Mouse (Mus musculus) ES-E14 (cell line): ENCODE results near the gene Kidins220. TPM values are rescaled to one million over a fixed set of nuclear protein-coding genes. Genes with fewer than 3 reads are reported as not detected.
A peak's percentile ranks its signal among the peaks of the same experiment; 100 is the strongest.

Experiments
- DNase-seq: peaks from one replicate; pipeline ENCODE4 v3.0.0-alpha.2; 2013; ENCODE audit warnings: low read depth, low spot score
- H3K27ac ChIP-seq: 2 replicates; pipeline ENCODE4 v1.5.1; 2012; ENCODE audit warnings: low read depth, mild to moderate bottlenecking, low read length, moderate library complexity, mixed read lengths; ENCODE audit not compliant: poor library complexity, insufficient read depth, severe bottlenecking
- H3K36me3 ChIP-seq: 2 replicates; pipeline ENCODE4 v1.6.1; 2012; ENCODE audit warnings: mild to moderate bottlenecking, low read length, moderate library complexity, mixed read lengths; ENCODE audit not compliant: control insufficient read depth, poor library complexity, insufficient read depth, severe bottlenecking
- H3K4me1 ChIP-seq, 2 experiments: fragments of 150-350 bp in 1 of 2; sonication (generic) in 1 of 2; 2 replicates each; pipeline ENCODE4 v1.6.1; 2012; ENCODE audit warnings: low read length in 2 of 2, mild to moderate bottlenecking in 1 of 2, mixed read lengths in 1 of 2; ENCODE audit not compliant: control insufficient read depth in 2 of 2, insufficient read depth in 2 of 2, poor library complexity in 1 of 2
- H3K4me3 ChIP-seq, 2 experiments: fragments of 150-350 bp in 1 of 2; sonication (generic) in 1 of 2; 2 replicates each; pipeline ENCODE4 v1.5.1; 2012; ENCODE audit warnings: low read length in 2 of 2, low read depth in 1 of 2, mild to moderate bottlenecking in 1 of 2, mixed read lengths in 1 of 2; ENCODE audit not compliant: insufficient read depth in 1 of 2, poor library complexity in 1 of 2, severe bottlenecking in 1 of 2
- H3K9ac ChIP-seq: 2 replicates; pipeline ENCODE4 v1.6.1; 2012; ENCODE audit warnings: low read depth, mild to moderate bottlenecking, low read length, mixed read lengths; ENCODE audit not compliant: poor library complexity, insufficient read depth, severe bottlenecking
- H3K9me3 ChIP-seq: fragments of 150-350 bp; sonication (generic); 2 replicates; pipeline ENCODE4 v1.6.1; 2012; ENCODE audit warnings: low read depth, mild to moderate bottlenecking, low read length; ENCODE audit not compliant: control insufficient read depth, insufficient read depth
- CHD2 ChIP-seq: IDR thresholded peaks from 2 replicates; pipeline ENCODE4 v1.6.1; 2014; ENCODE audit warnings: mild to moderate bottlenecking, low read depth, low read length, inconsistent platforms
- HCFC1 ChIP-seq: IDR thresholded peaks from 2 replicates; pipeline ENCODE4 v1.6.1; 2012; ENCODE audit warnings: low read length, inconsistent platforms, borderline replicate concordance; ENCODE audit not compliant: insufficient read depth
- MAFK ChIP-seq: IDR thresholded peaks from 2 replicates; pipeline ENCODE4 v1.6.1; 2014; ENCODE audit warnings: mild to moderate bottlenecking, low read depth, low read length, inconsistent platforms; ENCODE audit not compliant: insufficient read depth
- ZC3H11A ChIP-seq: IDR thresholded peaks from 2 replicates; pipeline ENCODE4 v1.6.1; 2012; ENCODE audit warnings: low read depth, mild to moderate bottlenecking, inconsistent platforms, low read length, borderline replicate concordance
- ZNF384 ChIP-seq: IDR thresholded peaks from 2 replicates; pipeline ENCODE4 v1.6.1; 2012; ENCODE audit warnings: low read depth, low read length, inconsistent platforms
- in situ Hi-C, 2 experiments: fragments of 600-800 bp; cut with MboI; formaldehyde crosslinking; loops; one replicate each; pipeline ENCODE4 v1.15.1; 2025; ENCODE audit warnings: low sequenced_read_pairs in 2 of 2, inconsistent platforms in 1 of 2; ENCODE audit not compliant: unreplicated experiment in 2 of 2
- total RNA-seq: library from RNA; depleted of rRNA; stranded (reverse); fragments of 300-350 nt; gene quantifications from 2 replicates; pipeline ENCODE4 v1.2.3, GENCODE M21; 2012

Kidins220 gene
- total RNA-seq, 1 experiment: 26.1 TPM

GRCm38 (mm10) chr12:25094621-25095521, 120.1 kb downstream of the Kidins220 start:
- Histone ChIP-seq H3K9me3 (no peaks in the 10 kb centered on the region), H3K9ac (no peak overlapping the region), H3K4me3 (peak overlapping the region; percentile 62 to 76), H3K27ac (no peak overlapping the region), H3K36me3 (no peaks in the 10 kb centered on the region), H3K4me1 (peaks cover 2 to 10% of the 10 kb centered on the region in 2 experiments; a peak in 3 of 4 replicates)
- TF ChIP-seq CHD2: no peak
- no peak for TF ChIP-seq HCFC1
- TF ChIP-seq ZNF384: no peak
- TF ChIP-seq ZC3H11A: no peak
- in situ Hi-C loops: loop anchor here in 1 of 2 experiments (25.0 kb wide), 3 partner anchors 317 to 1192 kb away; no protein-coding TSS in a partner anchor
- no peak for DNase-seq

DNA sequence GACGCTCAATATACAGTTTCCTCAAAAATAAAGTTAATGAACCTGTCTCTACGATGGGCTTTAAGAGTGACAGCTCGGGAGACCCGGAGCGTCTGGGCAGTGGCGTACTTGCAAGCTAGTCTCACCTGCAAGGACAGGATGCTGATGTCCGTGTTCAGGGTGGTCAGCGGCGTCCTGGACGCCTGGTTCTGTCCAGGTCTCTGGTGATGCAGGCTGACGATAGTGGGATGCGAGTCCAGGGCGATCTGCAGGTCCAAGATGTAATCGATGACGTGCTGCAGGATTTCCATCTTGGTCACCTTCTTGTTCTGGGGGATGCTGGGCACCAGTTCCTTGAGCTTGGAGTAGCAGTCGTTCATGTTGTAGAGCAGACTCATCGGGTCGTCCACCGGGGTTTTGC, 120.8 kb downstream of the Kidins220 start:
- in situ Hi-C loops: loop anchor here in 1 of 2 experiments (25.0 kb wide), 3 partner anchors 317 to 1192 kb away; no protein-coding TSS in a partner anchor
- Histone ChIP-seq H3K4me1 (peaks cover 2 to 10% of the 10 kb centered on the region in 2 experiments; a peak in 3 of 4 replicates), H3K4me3 (peak overlapping the region; percentile 62 to 76), H3K27ac (no peak overlapping the region), H3K9ac (peak overlapping the region; percentile 19; the same call in 1 of the 2 replicates), H3K9me3 (no peaks in the 10 kb centered on the region), H3K36me3 (no peaks in the 10 kb centered on the region)
- DNase-seq: no peak
- TF ChIP-seq ZC3H11A (no peak), MAFK (no peak), HCFC1 (no peak), CHD2 (no peak), ZNF384 (no peak)

DNA sequence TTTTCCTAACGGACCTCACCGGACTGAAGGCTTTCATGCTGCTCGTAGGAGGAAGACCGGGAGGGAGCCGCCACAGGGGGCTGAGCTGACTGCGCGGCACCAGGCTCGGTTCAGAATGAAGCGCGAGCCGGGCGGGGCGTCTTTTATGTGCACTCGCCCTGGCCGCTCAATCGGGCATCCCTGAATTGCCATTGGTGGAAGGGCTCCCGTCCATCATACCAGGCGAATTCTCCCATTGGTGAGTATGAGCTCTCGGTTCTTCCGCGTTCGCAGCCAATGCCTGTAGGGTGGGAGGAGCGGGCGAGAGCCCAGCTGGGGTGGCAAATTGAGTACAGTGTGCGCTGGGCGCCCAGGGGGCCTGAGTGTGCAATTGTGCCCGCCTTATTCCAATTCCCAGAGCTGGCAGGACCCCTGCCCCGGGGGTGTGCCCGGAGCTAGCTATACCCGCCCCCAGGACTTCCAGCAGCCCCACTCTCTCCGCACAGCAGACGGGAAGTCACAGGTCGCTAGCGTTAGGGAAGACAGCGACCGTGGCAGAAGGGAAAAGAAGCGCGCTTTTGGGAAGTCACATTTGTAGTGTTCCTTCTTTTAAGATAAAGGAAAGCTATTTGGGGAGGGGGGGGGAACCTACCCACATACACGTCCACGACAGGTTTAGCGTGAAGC, 121.4 kb downstream of the Kidins220 start:
- H3K36me3 ChIP-seq: no peaks in the 10 kb centered on the region
- peak; percentile 92 for DNase-seq
- no peak overlapping the region for H3K27ac ChIP-seq
- peaks cover 2 to 12% of the 10 kb centered on the region in 2 experiments; a peak in 3 of 4 replicates for H3K4me1 ChIP-seq
- H3K9ac ChIP-seq: peak overlapping the region; percentile 63
- peak overlapping the region; percentile 75 to 76 for H3K4me3 ChIP-seq
- TF ChIP-seq CHD2 (peak; percentile 80; the same call in 1 of the 2 replicates), ZC3H11A (no peak), HCFC1 (no peak), MAFK (no peak)
- in situ Hi-C loops: loop anchor here in 1 of 2 experiments (25.0 kb wide), 3 partner anchors 316 to 1191 kb away; no protein-coding TSS in a partner anchor
- no peaks in the 10 kb centered on the region for H3K9me3 ChIP-seq

DNA sequence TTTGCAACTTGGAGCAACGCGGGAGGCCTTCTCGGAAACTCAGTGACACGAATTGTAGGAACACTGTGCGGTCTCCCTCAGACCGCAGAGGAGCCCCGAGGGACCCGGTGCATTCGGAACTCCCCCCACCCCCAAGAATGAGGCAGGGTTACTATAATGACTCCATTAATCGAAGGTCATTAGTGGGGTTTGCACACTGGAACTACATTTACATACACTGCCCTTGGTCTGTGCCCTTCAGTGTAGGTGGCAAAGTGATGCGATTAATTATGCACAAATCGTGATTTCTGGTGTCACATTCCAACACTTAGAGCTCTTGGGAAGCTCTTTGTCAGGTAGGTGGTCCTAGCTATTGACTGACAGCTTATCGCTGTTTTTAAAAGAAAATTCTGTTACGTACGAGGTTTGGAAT, 121.9 kb downstream of the Kidins220 start:
- H3K4me3 ChIP-seq: peak overlapping the region; percentile 75 to 76
- DNase-seq: no peak
- no peaks in the 10 kb centered on the region for H3K9me3 ChIP-seq
- peak overlapping the region; percentile 63; the same call in 1 of the 2 replicates for H3K9ac ChIP-seq
- no peak for TF ChIP-seq ZNF384
- no peak for TF ChIP-seq MAFK
- no peak for TF ChIP-seq CHD2
- TF ChIP-seq ZC3H11A: no peak
- TF ChIP-seq HCFC1: no peak
- no peak overlapping the region for H3K27ac ChIP-seq
- no peaks in the 10 kb centered on the region for H3K36me3 ChIP-seq
- peaks cover 2 to 12% of the 10 kb centered on the region in 2 experiments; a peak in 3 of 4 replicates for H3K4me1 ChIP-seq
- in situ Hi-C loops: loop anchor here in 1 of 2 experiments (25.0 kb wide), 3 partner anchors 316 to 1191 kb away; no protein-coding TSS in a partner anchor
